Mouse (Mus musculus) left cerebral cortex, adult 8-10 months (tissue): ENCODE results near the gene Pibf1. TPM values are rescaled to one million over a fixed set of nuclear protein-coding genes. Genes with fewer than 3 reads are reported as not detected.
A peak's percentile ranks its signal among the peaks of the same experiment; 100 is the strongest.

ENCODE experiments used
- DNase-seq, 2 experiments: peaks; one replicate each; pipeline ENCODE4 v3.0.0; 2022; ENCODE audit warnings: low spot score in 2 of 2
- total RNA-seq, 4 experiments: library from RNA; stranded (reverse); gene quantifications; 2 replicates each; pipeline ENCODE4 v1.2.4; 2022

Pibf1 gene
- total RNA-seq, 4 experiments from 2014 or later: 13.2 to 14.7 (median 13.9) TPM

DNA sequence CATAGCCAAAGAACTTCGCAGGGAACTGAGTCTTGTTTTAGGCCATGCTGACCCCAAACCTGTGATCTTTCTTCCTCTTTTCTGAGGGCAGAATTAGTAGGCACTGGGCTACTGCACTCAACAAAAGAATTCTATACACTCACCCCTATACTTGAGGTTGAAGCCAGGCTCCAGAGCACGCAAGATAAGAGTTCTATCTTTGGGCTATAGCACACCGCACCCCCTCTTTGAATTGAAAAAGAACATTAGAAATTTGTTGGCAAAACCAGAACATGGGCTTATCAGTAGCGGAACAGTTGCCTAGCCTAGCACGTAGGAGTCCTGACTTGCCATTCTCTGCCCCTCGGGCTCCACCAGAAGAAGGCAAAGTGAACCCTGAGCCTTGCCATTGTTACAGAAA lies 164.6 kb downstream of the Pibf1 start:
- DNase-seq: no peak

DNA sequence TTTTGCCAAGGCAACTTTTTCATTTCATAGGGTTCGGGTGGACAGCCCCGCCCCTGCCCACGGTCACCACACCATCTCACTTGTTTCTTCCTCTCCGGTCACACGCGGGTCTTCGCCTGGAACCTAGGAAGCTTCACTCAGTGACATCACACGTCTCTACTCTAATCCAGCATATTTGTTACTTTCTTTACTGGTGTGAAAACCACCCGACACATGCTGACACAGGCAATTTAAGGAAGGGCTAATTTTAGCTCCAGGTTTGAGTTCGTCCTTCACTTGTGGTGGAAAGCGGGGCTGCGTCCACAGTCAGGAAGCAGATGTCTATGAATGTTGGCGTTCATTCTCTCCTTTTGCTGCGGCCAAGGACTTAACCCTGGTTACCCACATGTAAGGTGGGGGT lies 166.6 kb downstream of the Pibf1 start:
- DNase-seq: no peak

DNA sequence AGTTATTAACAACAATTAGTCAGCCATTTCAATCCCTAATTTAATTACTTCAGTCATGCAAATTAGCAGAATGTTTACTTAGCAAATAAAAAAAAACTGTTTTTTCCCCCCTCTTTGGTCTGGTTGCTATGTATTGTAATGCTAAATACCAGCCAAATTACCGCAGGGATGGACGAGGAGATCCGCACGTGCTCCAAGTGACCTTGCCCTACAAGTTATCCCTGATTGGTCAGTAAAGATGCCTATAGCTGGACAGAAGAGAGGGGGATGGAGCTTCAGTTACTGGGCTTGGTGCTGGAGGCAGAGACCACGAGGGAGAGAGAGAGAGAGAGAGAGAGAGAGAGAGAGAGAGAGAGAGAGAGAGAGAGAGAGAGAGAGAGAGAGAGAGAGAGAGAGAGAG lies 167.5 kb downstream of the Pibf1 start:
- no peak for DNase-seq

DNA sequence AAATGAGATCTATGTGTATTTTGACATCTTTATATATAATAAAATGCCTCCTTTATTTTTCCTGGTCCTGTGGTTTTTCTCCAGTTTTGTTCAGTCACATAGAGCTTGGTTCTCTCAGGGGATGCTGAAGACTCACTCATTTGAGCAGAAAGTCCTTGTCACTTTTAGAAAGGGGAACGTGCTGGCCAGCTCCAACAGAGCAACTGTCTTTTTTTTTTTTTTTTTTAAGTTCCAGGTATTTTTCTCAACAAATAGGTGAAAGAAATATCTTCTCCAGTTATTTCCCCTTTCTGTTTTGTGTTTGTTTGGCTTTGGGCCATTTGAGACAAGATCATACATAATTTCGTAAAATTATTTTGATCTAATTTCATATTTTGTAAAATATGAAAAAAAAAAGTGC lies 174.8 kb downstream of the Pibf1 start:
- DNase-seq: no peak

DNA sequence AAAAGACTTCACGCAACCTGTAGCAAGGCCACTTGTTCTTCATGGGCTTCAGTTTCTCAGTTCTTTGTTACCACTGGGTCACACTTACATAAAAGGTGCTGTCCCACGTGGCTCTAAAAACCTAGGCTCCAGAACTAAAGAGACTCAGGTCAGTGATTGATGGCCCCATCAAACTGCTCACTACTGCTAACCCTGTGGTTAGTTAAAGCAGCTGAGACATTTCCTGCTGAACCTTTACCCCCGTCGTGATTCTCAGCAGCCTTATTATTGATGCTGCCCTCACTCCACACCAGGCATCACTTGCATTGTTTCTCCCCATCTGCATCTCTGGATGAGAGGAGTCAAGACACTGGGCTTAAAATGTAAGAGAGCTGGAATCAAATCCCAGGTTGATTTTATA lies 176.6 kb downstream of the Pibf1 start:
- DNase-seq: no peak

DNA sequence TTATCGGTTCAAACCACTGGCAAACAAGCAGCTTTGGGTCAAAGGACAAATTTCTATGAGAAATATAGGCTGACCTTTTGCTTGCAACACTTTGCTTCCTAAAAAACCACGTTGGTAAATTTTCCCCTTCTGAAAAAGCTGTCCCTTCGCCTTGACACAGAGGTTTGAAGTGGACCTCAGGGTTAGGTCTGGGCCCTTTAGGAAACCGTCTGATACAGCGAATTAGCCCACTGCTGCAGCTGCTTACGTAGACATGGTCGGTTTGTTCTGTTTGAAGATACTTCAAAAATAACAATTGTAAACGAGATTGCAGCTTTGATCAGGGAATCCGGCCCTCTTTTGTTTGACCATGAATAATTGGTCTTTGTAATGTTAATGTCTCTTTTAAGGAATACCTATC lies 179.1 kb downstream of the Pibf1 start:
- no peak for DNase-seq

DNA sequence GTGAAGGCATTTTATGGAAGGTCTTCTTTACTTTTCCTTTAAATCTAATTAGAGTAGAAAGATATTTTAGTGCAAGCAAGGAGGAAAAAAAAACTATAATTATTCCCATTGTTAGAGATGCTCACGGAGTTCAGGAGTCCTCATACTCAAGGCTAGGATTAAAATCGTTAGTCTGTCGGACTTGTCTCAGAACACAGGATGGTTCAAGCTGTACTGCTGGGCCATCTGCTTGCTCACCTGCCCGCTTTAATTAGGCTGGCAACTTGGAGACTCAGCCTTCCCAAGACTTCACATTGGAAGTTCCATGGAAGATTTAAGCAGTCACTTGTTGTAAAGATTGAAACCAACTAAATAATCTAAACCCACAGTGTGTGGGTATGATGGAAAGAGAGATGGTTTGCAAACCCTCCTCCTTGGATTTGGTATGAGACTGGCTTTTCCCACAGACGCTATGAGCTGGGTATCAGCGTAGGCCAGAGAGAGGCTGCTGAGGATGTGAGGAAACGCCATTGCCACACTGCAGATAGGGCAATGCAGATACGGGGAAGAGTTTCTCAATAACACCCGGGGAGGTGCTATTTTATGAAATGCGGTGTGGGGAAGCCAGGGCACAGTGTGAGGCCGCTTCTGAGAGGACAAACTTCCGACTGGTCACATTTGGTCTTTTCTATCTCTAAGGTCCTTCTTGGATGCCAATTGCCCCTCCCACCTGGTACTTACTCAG lies 179.7 kb downstream of the Pibf1 start:
- DNase-seq: no peak

DNA sequence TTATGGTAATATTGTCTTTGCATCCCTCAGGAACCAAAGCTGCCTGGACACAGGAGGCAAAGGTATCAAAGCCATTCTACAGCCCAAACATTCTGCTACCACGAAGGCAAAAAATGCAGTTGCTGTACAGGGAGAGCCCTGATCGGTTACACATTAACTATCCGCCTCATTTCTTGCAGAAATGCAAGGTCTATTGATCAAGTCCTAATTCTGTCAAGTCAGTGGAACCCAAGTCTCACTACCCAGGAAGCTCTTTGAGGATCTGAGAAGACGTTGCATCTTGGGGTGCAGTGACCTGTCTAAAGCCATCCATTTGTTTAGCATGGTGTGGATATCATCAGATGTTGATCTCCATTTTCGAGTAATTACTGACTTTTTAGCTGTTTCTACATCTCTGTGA lies 181.2 kb downstream of the Pibf1 start:
- no peak for DNase-seq

DNA sequence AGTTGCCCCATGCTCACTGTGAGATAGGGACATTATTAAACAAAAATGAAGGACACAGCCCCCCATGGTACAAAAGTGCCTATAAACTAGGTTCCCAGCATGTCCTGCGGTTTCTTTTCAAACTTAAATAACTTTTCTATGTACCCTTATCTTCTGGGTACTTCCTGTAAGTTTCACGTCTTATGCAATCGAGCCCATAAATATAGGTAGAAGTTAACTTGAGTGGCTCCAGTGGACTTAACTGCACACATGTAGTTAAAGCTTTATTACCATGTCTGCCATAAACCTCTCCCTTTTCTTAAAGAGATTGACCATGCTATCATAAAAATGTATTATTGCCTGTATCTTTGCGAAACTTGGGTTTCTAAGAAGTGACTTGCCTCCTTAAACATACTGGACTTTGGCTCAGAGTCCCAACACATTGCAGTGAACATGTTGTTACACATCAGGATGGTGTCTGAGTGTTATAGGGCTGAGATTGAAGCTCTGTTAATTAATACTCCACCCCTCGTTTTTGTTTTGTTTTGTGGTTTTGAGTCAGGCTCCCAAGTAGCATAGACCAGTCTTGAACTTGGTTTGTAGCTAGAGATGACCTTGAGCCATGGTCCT lies 181.7 kb downstream of the Pibf1 start:
- DNase-seq: no peak

DNA sequence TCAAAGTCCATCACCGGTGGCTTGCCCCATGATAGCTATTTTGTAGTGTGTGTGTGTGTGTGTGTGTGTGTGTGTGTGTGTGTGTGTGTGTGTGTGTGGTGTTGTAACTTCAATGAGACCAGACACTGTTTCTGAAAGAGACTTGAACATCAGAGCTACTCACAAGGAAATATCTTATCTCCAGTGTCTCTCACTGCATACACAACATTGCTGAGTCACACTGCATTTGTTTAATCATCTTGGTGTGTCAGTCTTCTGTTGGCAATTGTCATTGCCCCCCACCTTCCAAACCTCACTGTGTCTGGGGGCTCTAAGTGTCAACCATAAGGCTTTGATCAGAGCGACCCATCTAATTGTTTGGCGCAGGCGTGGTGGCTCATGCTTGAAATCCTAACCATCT lies 186.3 kb downstream of the Pibf1 start:
- DNase-seq: no peak

DNA sequence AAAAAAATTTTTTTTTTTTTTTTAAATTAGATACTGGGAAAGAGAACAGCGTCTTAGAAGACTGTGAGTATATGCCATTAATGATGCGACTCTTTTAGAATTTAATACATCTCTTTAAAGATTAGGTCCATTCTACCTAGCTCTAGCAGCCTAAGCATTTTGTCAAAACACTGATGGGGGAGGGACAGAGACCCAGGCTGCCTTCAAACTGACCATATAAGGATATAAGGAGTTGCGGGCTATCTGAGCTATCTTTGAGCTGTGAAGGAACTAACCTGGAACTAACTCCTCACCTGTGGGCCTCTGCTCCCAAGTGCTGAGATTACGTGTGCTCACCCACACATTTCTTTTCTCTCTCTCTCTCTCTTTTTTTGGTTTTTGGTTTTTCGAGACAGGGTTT lies 193.0 kb downstream of the Pibf1 start:
- no peak for DNase-seq

DNA sequence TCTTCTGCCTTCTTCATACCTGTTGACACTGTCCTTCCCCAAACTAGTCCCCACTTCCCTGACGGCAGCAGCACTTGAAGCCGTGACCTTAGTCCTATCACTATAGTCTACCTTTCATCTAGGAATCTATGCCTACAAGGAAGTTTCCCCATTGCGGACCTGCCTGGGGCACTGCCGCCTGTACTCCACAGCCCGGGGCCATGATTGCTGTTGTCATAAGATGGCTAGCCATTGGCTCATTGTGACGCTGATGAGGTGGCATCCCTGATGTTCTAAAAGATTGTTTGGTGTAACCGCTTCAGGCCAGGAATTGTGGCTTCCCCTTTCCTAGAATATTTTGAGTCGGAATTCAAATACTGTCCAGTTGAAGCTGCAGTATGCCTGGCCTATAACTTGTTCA lies 195.2 kb downstream of the Pibf1 start:
- no peak for DNase-seq

DNA sequence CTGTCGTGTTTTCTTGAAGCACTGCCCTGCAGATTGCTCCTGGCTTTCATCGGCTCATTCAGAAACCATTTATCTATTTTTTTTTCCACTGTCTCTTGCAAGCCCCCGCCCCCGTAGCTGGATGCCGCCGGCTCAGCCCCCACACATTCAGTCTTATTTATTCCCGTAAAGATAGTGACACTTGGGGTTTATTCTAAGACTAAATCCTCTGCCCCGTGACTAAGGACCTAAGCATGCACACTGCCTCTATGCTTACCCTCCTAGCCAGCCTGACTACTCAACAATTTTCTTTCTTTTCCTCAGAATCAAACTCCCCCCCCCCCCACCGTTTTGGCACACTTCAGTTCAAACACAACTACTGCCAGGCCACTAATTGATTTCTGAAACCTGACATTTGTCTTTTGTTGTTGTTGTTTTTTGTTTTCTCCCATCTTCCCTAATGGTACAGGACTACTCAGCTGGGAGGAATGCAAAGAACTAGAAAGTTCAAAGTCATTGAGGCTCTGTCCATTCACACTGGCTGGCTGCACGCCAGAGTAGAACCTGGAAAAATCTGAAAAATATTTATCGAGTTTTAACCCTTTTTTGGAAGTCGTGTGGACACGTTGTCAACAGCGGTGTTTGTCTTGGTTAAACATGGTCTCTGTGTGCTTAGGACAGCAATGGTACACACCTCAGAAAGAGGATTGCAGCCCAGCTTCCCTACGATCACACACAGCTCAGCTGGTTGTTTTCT lies 196.6 kb downstream of the Pibf1 start:
- no peak for DNase-seq

DNA sequence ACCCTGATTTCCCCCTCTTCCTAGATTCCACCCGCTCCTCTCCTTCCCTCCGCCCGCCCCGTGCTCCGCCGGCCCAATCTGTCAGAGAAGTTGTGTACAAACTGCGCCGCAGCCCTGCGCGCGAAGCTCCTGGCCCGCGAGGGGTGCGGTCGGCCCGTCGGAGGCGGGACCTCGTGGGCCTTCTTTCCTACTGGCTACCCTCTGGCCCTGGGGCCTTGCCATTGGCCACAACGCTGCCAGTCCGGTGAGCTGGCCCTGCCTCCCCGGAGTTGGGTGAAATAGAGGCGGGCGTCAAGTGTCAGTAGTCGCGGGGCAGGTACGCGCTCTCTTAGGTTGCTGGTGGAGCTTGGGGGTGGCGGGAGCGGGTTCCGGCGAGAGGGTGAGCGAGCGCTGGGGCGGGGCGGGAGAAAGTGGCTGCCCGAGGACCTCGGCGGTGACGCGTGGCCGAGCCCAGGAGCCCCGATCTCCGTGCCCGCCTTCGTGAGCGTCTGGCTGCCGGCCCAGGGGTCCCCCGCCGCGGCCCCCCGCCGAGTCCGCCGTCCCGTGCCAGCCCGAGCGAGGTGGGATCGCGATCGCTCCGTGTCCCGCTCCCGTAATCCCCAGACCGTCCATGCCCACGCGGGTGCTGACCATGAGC lies 199.3 kb downstream of the Pibf1 start, which contains the start of gene Klf5:
Klf5 (plus strand) TSS at position 307 of the 637 bp plus-strand sequence.
- DNase-seq: peak; percentile 72 to 93

DNA sequence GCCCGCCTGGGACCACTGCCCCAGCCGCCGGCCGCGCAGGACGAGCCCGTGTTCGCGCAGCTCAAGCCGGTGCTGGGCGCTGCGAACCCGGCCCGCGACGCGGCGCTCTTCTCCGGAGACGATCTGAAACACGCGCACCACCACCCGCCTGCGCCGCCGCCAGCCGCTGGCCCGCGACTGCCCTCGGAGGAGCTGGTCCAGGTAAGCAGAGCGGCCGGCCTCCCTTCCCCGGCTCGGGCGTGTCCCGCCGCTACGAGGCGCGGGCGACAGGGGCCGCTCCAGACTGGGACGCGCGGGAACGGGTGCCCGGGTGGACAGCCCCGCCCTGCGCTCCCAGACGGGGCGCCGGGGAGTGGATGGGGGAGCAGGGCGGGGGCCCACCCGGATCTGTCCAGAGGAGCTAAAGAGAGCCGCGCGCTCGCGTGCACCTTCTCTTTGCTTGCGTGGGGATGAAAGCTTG lies 199.8 kb downstream of the Pibf1 start:
- DNase-seq: peak; percentile 25 to 40

DNA sequence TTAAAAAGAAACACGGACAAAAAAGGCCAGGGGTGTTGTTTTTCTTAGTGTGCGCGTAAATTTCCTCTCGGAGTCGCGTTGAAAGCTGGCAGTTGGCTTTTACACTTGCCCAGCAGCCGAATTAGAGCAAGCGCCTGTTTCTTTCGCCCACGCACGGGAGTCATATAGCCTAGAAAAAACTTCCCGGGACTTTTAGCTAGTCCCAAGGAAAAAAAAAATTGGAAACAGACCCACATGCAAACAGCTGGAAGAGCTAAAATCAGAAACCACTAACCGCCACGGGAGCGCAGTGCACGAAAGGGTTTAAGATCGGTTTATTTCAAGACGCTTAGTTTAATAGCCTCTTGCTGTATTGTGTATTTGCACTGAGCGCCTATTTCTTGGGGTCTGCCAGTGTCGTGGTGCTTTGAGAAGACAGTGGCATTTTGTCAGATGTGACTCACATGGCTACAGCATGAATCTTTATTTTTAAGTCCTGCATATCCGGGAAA lies 200.5 kb downstream of the Pibf1 start:
- DNase-seq: peak; percentile 21 to 53

DNA sequence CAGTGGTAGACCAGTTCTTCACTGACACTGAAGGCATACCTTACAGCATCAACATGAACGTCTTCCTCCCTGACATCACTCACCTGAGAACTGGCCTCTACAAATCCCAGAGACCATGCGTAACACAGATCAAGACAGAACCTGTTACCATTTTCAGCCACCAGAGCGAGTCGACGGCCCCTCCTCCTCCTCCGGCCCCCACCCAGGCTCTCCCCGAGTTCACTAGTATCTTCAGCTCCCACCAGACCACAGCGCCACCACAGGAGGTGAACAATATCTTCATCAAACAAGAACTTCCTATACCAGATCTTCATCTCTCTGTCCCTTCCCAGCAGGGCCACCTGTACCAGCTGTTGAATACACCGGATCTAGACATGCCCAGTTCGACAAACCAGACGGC lies 202.2 kb downstream of the Pibf1 start:
- DNase-seq: no peak

Other genes starting within 250 kb of the Pibf1 start
- gene Rpl36a-ps1, start 105.1 kb upstream of the Pibf1 start, total RNA-seq: 1 to 10 TPM in 3 of 4 experiments, not detected in 1; 1.0 to 2.3 (median 1.9) TPM
- gene Mzt1, start 53.3 kb upstream of the Pibf1 start, total RNA-seq: 10 to 100 TPM; 58.6 to 66.6 (median 63.0) TPM
- gene Bora, start 53.2 kb upstream of the Pibf1 start, total RNA-seq: 1 to 10 TPM; 2.6 to 3.3 (median 3.0) TPM
- gene Dis3, start 346 bp downstream of the Pibf1 start, total RNA-seq: 10 to 100 TPM; 16.5 to 19.2 (median 18.3) TPM
- 10 to 100 TPM; 16.5 to 19.7 (median 16.7) TPM for gene Klf5, start 199.3 kb downstream of the Pibf1 start, total RNA-seq